Mouse (Mus musculus) bone marrow macrophage, adult 2 months (primary cell): ENCODE data around the gene Gm6614. TPM values are rescaled to one million over a fixed set of nuclear protein-coding genes. Genes with fewer than 3 reads are reported as not detected.
"Not testable (repeated sequence)": the region's sequence is repeated elsewhere in the genome, so short reads cannot be mapped to it uniquely, and the experiment has no call there.

Experiments used
- H3K27ac ChIP-seq: 2 replicates; pipeline ENCODE4 v1.5.1; 2012; ENCODE audit warnings: low read depth, low read length; ENCODE audit not compliant: insufficient read depth
- H3K4me1 ChIP-seq: 2 replicates; pipeline ENCODE4 v1.6.1; 2012; ENCODE audit warnings: low read length; ENCODE audit not compliant: control insufficient read depth, insufficient read depth
- H3K4me3 ChIP-seq: 2 replicates; pipeline ENCODE4 v1.5.1; 2012; ENCODE audit warnings: mild to moderate bottlenecking, low read length, moderate library complexity; ENCODE audit not compliant: insufficient read depth
- CTCF ChIP-seq: IDR thresholded peaks from 2 replicates; pipeline ENCODE4 v1.5.1; 2012; ENCODE audit warnings: low read depth, mild to moderate bottlenecking, low read length, moderate library complexity
- POLR2A ChIP-seq: IDR thresholded peaks from 2 replicates; pipeline ENCODE4 v1.6.1; 2012; ENCODE audit warnings: mild to moderate bottlenecking, low read depth, low read length, borderline replicate concordance
- polyA plus RNA-seq: library from polyadenylated mRNA; stranded (reverse); fragments of >200 nt; gene quantifications from 2 replicates; pipeline ENCODE4 v1.2.4, GENCODE M21; 2012; ENCODE audit not compliant: missing spikeins, insufficient read depth, insufficient read length

Gm6614 gene
- polyA plus RNA-seq, result not detected in 2 replicates

DNA sequence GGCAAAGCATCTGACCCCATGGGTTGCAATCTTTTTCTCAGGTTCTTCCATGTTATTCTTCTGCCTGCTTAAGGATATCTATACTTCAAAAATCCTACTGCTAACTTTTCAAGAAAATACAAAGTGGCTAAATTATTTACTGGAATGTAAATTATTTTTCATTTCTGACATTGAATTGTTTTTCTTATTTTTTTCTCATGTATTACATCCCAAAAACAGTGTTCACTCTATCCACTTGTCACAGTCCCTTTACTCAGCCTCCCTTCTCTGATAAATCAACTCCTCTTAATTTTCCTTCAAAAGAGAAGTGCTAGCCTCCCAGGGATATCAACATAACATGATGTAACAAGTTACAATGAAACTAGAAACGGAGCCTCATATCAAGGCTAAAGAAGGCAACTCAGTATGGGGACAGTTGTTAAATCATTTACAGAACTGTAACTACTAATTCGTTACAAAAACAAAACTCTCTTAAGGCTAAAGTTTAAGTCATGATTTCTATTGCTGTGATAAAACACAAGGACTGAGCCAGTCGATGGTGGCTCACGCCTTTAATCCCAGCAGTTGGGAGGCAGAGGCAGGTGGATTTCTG is at the start of gene Gm6614:
Gene Gm6614, minus strand, starts transcription at position 51 of the 592 bp plus-strand sequence.
- no peaks in the 10 kb centered on the region for H3K4me1 ChIP-seq
- TF ChIP-seq CTCF (no peak), POLR2A (no peak)
- no peak within 1 kb of the TSS for H3K4me3 ChIP-seq
- H3K27ac ChIP-seq, result no peak within 1 kb of the TSS

GRCm38 (mm10) chr6:142058281-142058680 is 47.1 kb upstream of the Gm6614 start:
- H3K4me3 ChIP-seq, H3K4me1 ChIP-seq, H3K27ac ChIP-seq: not testable (repeated sequence)

DNA sequence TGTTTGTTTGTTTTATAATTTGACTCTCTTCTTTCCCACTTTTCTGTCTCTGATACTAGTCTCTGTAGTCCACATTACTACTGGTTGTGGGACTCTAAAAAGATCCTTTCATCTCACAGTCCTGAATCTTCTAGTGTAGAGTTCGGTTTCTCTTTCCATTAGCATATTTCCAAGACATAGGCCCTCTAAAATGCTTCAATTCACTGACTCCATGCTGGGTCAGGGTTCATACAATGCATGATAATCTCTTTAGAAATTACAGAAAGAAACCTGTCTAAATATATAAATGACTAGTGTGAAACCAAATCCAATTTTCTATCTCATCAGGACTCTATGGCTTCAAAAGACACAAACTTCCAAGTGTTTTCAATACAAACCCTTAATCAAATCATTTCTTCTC is 36.5 kb upstream of the Gm6614 start:
- H3K4me1 ChIP-seq, result no peaks in the 10 kb centered on the region
- H3K27ac ChIP-seq, result no peak overlapping the region
- TF ChIP-seq POLR2A (no peak), CTCF (no peak)
- H3K4me3 ChIP-seq, result no peak overlapping the region

- TF ChIP-seq CTCF (no peak), POLR2A (no peak)
- Histone ChIP-seq H3K4me3 (no peak overlapping the region), H3K27ac (no peak overlapping the region), H3K4me1 (no peaks in the 10 kb centered on the region)
These were observed 34.5 kb upstream of the Gm6614 start for GRCm38 (mm10) chr6:142045746-142046145.

DNA sequence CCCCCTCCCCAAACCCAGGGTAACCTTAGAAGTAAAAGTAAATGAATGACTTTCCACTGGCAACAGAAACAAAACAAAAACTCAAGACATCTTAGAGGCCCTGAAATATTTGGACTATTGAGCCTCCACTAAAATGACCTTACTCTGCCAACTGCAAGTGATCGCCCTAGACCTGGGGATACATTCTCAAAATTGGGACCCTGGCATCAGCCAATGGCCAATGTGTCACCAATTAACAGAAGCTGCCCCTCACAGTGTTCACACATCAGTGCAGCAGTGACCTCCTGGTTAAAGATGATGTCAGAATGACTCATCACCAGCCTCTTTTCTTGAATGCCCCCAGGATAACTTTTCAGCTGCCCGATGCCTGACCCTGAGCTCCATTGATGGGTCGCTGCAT is 30.7 kb upstream of the Gm6614 start:
- Histone ChIP-seq H3K4me1 (no peaks in the 10 kb centered on the region), H3K27ac (no peak overlapping the region), H3K4me3 (no peak overlapping the region)
- TF ChIP-seq CTCF, result no peak
- no peak for TF ChIP-seq POLR2A

DNA sequence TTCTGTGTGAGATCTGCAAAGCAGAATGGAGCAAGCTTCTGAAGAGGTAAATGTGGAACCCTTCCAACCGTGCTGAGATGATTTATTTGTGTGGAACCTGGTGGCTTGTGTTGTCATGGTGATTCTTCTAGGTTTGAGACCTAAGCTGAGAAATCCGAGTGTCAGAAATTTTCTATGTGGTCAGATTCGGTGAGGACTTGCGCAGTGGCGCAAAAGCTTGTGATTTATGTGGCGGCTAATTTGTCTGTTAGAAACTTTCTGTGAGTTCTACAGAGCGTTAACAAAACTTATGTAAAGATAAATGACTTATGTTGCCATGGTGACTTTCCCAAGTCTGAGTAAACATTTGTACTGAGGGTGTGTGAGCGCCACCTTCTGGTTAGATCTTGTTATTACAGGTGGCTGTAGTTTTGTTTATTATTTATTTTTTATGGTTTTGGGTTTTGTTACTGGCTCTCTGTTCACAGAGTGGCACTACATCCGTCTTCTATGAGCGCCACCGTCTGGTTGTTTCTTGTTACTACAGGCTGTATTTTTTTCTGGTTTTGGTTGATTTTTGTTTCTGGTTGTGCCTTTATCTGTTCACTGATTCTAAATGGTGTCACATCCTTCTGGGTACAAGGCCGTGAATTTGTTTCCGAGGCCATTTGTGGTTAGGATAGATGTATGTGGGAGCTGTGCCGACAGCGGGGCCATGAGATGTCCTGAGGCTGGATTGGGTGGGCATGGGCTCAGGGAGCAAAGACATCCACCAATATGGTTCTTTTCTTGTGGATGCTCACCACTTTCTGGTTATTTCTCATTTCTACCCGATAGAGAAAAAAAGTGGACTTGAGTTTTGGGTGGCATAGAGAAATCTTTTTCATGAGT is 29.3 kb upstream of the Gm6614 start:
- Histone ChIP-seq H3K4me1 (no peaks in the 10 kb centered on the region), H3K27ac (no peak overlapping the region), H3K4me3 (no peak overlapping the region)
- TF ChIP-seq POLR2A, result no peak
- no peak for TF ChIP-seq CTCF

DNA sequence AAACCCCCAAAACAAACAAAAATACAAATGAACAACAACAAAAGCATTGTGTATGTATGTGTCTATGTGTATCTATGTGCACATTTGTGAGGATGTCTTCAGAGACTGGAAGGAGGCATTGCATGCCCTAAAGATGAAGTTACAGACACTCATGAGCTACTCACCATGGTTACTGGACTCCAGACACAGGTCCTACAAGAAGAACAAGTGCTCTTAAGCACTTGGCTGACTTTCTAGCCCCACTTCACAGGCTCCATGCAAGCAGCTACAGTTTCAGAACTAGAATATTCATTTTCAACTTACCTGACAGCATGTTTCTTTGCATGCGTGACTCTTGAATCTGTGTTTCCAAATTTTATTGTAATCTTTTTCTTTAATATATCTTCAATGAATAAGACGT is 24.6 kb upstream of the Gm6614 start:
- no peak overlapping the region for H3K4me3 ChIP-seq
- no peaks in the 10 kb centered on the region for H3K4me1 ChIP-seq
- H3K27ac ChIP-seq, result no peak overlapping the region
- TF ChIP-seq POLR2A, result no peak
- TF ChIP-seq CTCF, result no peak

- no peak overlapping the region for H3K27ac ChIP-seq
- TF ChIP-seq POLR2A (no peak), CTCF (no peak)
- H3K4me3 ChIP-seq, result no peak overlapping the region
These were observed 10.5 kb upstream of the Gm6614 start for GRCm38 (mm10) chr6:142021671-142022070.

DNA sequence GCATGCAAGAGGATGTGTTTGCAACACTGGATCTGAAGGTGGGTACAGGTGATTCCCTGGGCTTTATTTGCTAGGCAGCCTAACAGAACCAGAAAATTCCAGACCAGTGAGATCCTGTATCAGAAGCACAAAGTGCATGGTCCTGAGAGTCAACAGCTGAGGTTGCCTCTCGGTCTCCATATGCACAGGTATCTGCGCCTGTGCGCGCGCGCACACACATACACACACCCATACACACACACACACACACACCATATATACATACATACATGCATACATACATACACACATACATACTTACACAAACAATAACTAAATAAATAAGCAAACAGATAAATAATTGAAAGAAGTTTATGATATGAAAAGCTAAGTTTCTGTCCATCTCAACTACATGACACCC is 24.4 kb downstream of the Gm6614 start:
- TF ChIP-seq POLR2A (no peak), CTCF (no peak)
- H3K4me3 ChIP-seq, result no peak overlapping the region
- no peaks in the 10 kb centered on the region for H3K4me1 ChIP-seq
- no peak overlapping the region for H3K27ac ChIP-seq

More at GRCm38 (mm10) chr6:142021671-142022070, 10.5 kb upstream of the Gm6614 start:
- no peaks in the 10 kb centered on the region for H3K4me1 ChIP-seq

DNA sequence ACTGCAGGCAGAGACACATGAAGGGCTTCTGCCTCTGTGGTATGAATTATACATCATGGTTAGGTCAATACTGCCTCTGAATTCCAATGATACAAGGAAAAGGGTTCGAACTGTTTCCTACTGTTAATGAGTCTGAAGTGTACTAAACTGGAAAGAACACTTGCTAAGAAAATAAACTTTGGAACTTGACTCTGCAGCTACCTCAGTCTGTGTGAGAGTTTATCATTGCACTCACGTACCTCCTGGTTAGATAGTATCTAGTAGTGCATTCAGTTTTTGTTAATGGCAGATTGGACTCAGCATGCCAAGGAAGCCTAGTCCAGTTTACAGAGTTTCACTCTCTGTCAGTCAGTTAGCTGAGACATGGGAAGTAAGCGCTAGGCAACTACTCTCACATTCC is 26.6 kb downstream of the Gm6614 start:
- TF ChIP-seq CTCF (no peak), POLR2A (no peak)
- H3K4me3 ChIP-seq, result no peak overlapping the region
- no peaks in the 10 kb centered on the region for H3K4me1 ChIP-seq
- no peak overlapping the region for H3K27ac ChIP-seq

- Histone ChIP-seq H3K4me1 (no peaks in the 10 kb centered on the region), H3K27ac (no peak overlapping the region), H3K4me3 (no peak overlapping the region)
- TF ChIP-seq CTCF (no peak), POLR2A (no peak)
These were observed 48.8 kb downstream of the Gm6614 start for GRCm38 (mm10) chr6:141962420-141962819.
